Mouse (Mus musculus) myocyte (in vitro differentiated cells): ENCODE results near the gene Phb.

Experiments used
- CEBPB ChIP-seq: IDR thresholded peaks from 2 replicates; pipeline ENCODE4 v1.6.1; 2011; ENCODE audit warnings: mild to moderate bottlenecking, moderate library complexity; ENCODE audit not compliant: poor library complexity, insufficient read depth, severe bottlenecking
- E2F4 ChIP-seq: IDR thresholded peaks from one replicate; pipeline ENCODE4 v1.6.1; 2011; ENCODE audit warnings: mild to moderate bottlenecking, control low read depth, moderate library complexity; ENCODE audit not compliant: insufficient read depth
- MAX ChIP-seq: IDR thresholded peaks from one replicate; pipeline ENCODE4 v1.6.1; 2011; ENCODE audit warnings: low read depth, mild to moderate bottlenecking, control low read depth
- MYOD1 ChIP-seq, 3 experiments: IDR thresholded peaks; one replicate each; pipeline ENCODE4 v1.6.1; 2011; ENCODE audit warnings: control low read depth in 2 of 3, low read depth in 2 of 3, mild to moderate bottlenecking in 2 of 3, moderate library complexity in 1 of 3; ENCODE audit not compliant: insufficient read length in 2 of 3, control insufficient read depth in 1 of 3
- MYOG ChIP-seq, 3 experiments: IDR thresholded peaks; one replicate each; pipeline ENCODE4 v1.6.1; 2011; ENCODE audit warnings: control low read depth in 2 of 3, low read depth in 2 of 3, mild to moderate bottlenecking in 2 of 3; ENCODE audit not compliant: insufficient read length in 2 of 3, control insufficient read depth in 1 of 3, insufficient read depth in 1 of 3
- POLR2A ChIP-seq: IDR thresholded peaks from one replicate; pipeline ENCODE4 v1.6.1; 2011; ENCODE audit warnings: low read depth, mild to moderate bottlenecking, control low read depth, moderate library complexity; ENCODE audit not compliant: insufficient read length
- POLR2AphosphoS2 ChIP-seq: IDR thresholded peaks from one replicate; pipeline ENCODE4 v1.6.1; 2011; ENCODE audit warnings: low read depth, control low read depth; ENCODE audit not compliant: insufficient read length
- REST ChIP-seq: IDR thresholded peaks from one replicate; pipeline ENCODE4 v1.6.1; 2011; ENCODE audit warnings: mild to moderate bottlenecking, control low read depth, moderate library complexity; ENCODE audit not compliant: insufficient read depth, insufficient read length
- SRF ChIP-seq: IDR thresholded peaks from one replicate; pipeline ENCODE4 v1.6.1; 2011; ENCODE audit warnings: low read depth; ENCODE audit not compliant: control insufficient read depth, insufficient read length
- TCF12 ChIP-seq: IDR thresholded peaks from one replicate; pipeline ENCODE4 v1.6.1; 2011; ENCODE audit warnings: mild to moderate bottlenecking, control low read depth; ENCODE audit not compliant: poor library complexity, insufficient read depth, severe bottlenecking
- USF1 ChIP-seq: IDR thresholded peaks from one replicate; pipeline ENCODE4 v1.6.1; 2011; ENCODE audit warnings: low read depth, mild to moderate bottlenecking, control low read depth, moderate library complexity

DNA sequence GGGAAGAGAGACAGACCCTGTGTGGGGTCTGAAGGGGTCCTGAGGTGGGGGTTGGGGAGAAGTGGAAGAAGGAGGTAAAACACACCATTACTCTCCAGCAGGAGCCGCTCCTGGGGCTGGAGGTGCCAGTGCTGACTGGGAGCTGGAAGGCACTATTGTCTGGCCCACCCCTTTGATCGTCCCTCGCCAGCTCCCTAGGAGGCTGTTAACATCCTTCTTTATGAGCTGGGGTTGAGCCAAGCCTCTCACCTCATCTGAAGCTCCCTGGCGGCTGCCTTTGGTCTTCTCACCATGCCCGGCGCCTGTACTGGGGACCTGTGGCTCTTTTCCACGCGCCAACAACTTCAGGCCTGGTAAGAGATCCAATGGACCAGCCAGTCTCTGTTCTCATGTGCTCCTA is 44.3 kb upstream of the Phb start:
- TF ChIP-seq CEBPB (no peak), E2F4 (no peak), MYOD1 (IDR thresholded peaks at IDR 0.05; ENCODE audit: control insufficient read depth in 1 of 3, insufficient read length in 2 of 3, low read depth in 2 of 3) (no peak), TCF12 (no peak), POLR2A (no peak), SRF (no peak), POLR2AphosphoS2 (no peak), MYOG (IDR thresholded peaks at IDR 0.05; ENCODE audit: control insufficient read depth in 1 of 3, insufficient read depth in 1 of 3, insufficient read length in 2 of 3, low read depth in 2 of 3) (no peak), MAX (no peak), REST (no peak), USF1 (no peak)
